ENCODE assay signal across 13 mouse cellular contexts in the genomic region with DNA sequence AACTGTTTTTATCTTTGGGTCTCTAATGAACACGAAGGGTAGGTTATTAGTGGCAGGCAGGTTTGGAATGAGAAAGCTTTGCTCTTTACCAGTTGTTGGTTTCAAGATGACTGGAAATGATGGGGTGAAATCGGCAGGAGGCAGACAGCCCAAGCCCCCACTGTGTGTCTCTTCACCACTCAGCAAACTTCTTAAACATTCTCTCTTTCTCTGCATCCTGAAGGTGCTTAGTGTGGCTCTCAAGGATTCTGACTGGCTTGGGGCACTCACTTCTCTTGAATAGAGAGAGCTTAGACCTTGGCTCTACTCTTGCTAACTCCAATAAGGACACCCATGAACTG. TPM values are rescaled to one million over a fixed set of nuclear protein-coding genes. Genes with fewer than 3 reads are reported as not detected.
A peak's percentile ranks its signal among the peaks of the same experiment; 100 is the strongest.
DNase-seq lines count a peak whose midpoint lies in the region; ATAC-seq and TF ChIP-seq lines count a peak whose summit lies in the region.
"Had no signal": no experiment of that assay in that cellular context is flagged by ENCODE, and none has a peak within 500 bp of the region (broad histone marks: within the 10 kb centered on the region; RNA-seq: fewer than 3 reads in every experiment).

No protein-coding gene starts in this region.

- no peak for TF ChIP-seq CTCF in testis, adult 2 months (IDR thresholded peaks at IDR 0.05; ENCODE audit: control insufficient read depth, insufficient read depth, insufficient replicate concordance, low read depth, low read length)

- H3K4me2 ChIP-seq in kidney, embryonic 15.5 days: peak overlapping the region; percentile 2; the same call in 1 of the 2 replicates
- H3K4me2 ChIP-seq in kidney, embryonic 16.5 days (replicated peaks; ENCODE audit: low read depth, low read length): no peak overlapping the region
- H3K4me2 ChIP-seq in liver, embryonic 12.5 days: peak overlapping the region; percentile 68
- H3K4me2 ChIP-seq: hindbrain, embryonic 12.5 days; intestine, embryonic 15.5 days; neural tube, embryonic 13.5 days had no signal

- 0 out of 2 replicates have a peak, but pooled peaks cover 4% of the 10 kb centered on the region for H3K4me1 ChIP-seq in kidney, embryonic 15.5 days
- H3K4me1 ChIP-seq in kidney, embryonic 16.5 days (ENCODE audit: insufficient read depth, low read length): no peaks in the 10 kb centered on the region
- peaks cover 2% of the 10 kb centered on the region; the same call in 1 of the 2 replicates for H3K4me1 ChIP-seq in testis, adult 2 months (ENCODE audit: control insufficient read depth, insufficient read depth, low read length)
- peaks cover 34% of the 10 kb centered on the region for H3K4me1 ChIP-seq in liver, embryonic 12.5 days
- H3K4me1 ChIP-seq: intestine, embryonic 15.5 days had no signal

- no peak overlapping the region for H3K4me3 ChIP-seq in kidney, embryonic 15.5 days (replicated peaks)
- no peak overlapping the region for H3K4me3 ChIP-seq in kidney, embryonic 16.5 days (ENCODE audit: low read length)
- peak overlapping the region; percentile 48 for H3K4me3 ChIP-seq in testis, adult 2 months (ENCODE audit: control insufficient read depth, low read depth, low read length)
- H3K4me3 ChIP-seq in liver, embryonic 12.5 days: peak overlapping the region; percentile 52
- H3K4me3 ChIP-seq: forebrain, embryonic 10.5 days; hindbrain, embryonic 12.5 days; intestine, embryonic 15.5 days; neural tube, embryonic 13.5 days had no signal

- H3K27me3 ChIP-seq in kidney, embryonic 15.5 days: 0 out of 2 replicates have a peak, but pooled peaks cover 5% of the 10 kb centered on the region
- H3K27me3 ChIP-seq in kidney, embryonic 16.5 days (ENCODE audit: insufficient read depth, low read length): no peaks in the 10 kb centered on the region
- no peaks in the 10 kb centered on the region for H3K27me3 ChIP-seq in testis, adult 2 months (ENCODE audit: control insufficient read depth, insufficient read depth, low read length)
- no peaks in the 10 kb centered on the region; the same call in 1 of the 2 replicates for H3K27me3 ChIP-seq in liver, embryonic 12.5 days (replicated peaks)
- H3K27me3 ChIP-seq: hindbrain, embryonic 12.5 days; intestine, embryonic 15.5 days; neural tube, embryonic 13.5 days had no signal

- ATAC-seq in kidney, embryonic 15.5 days (replicated peaks; ENCODE audit: low FRiP score): no peak
- ATAC-seq in kidney, embryonic 16.5 days (ENCODE audit: low FRiP score, low TSS enrichment): no peak
- ATAC-seq in liver, embryonic 12.5 days: no peak
- no peak for ATAC-seq in megakaryocyte-erythroid progenitor cell, adult 5-6 weeks (replicated peaks; ENCODE audit: low FRiP score, low TSS enrichment, poor library complexity, severe bottlenecking)
- no peak for ATAC-seq in activated CD4-positive, CD25-positive, alpha-beta regulatory T cell, adult 4 months
- ATAC-seq: intestine, embryonic 15.5 days had no signal

- TF ChIP-seq POLR2A in testis, adult 2 months (IDR thresholded peaks at IDR 0.05; ENCODE audit: control insufficient read depth, low read depth, low read length): no peak

- DNase-seq in testis, postnatal 10 days (ENCODE audit: low spot score): no peak
- DNase-seq: cerebellum, adult 9-11 months; left cerebral cortex, postnatal 4 days had no signal

- H3K27ac ChIP-seq in kidney, embryonic 15.5 days: no peak overlapping the region
- no peak overlapping the region for H3K27ac ChIP-seq in kidney, embryonic 16.5 days (ENCODE audit: low read length)
- H3K27ac ChIP-seq in testis, adult 2 months (ENCODE audit: control insufficient read depth, insufficient read depth, low read depth, low read length): no peak overlapping the region
- no peak overlapping the region for H3K27ac ChIP-seq in liver, embryonic 12.5 days
- H3K27ac ChIP-seq: forebrain, embryonic 10.5 days; hindbrain, embryonic 12.5 days; intestine, embryonic 15.5 days; neural tube, embryonic 13.5 days had no signal

- WGBS in kidney, embryonic 15.5 days: 76% methylated on average over 2 of the region's 2 CpGs
- 70% methylated on average over 2 of the region's 2 CpGs for WGBS in kidney, embryonic 16.5 days
- 37% methylated on average over 2 of the region's 2 CpGs for WGBS in liver, embryonic 12.5 days (ENCODE audit: insufficient replicate concordance)

- H3K36me3 ChIP-seq in kidney, embryonic 15.5 days: no peaks in the 10 kb centered on the region
- no peaks in the 10 kb centered on the region for H3K36me3 ChIP-seq in kidney, embryonic 16.5 days (ENCODE audit: insufficient read depth, low read length)
- no peaks in the 10 kb centered on the region for H3K36me3 ChIP-seq in testis, adult 2 months (ENCODE audit: control insufficient read depth, insufficient read depth, low read length)
- H3K36me3 ChIP-seq in liver, embryonic 12.5 days: no peaks in the 10 kb centered on the region
- H3K36me3 ChIP-seq: forebrain, embryonic 10.5 days; hindbrain, embryonic 12.5 days; intestine, embryonic 15.5 days; neural tube, embryonic 13.5 days had no signal

- H3K9me3 ChIP-seq in kidney, embryonic 15.5 days (replicated peaks): no peaks in the 10 kb centered on the region
- no peaks in the 10 kb centered on the region for H3K9me3 ChIP-seq in kidney, embryonic 16.5 days (ENCODE audit: low read length)
- H3K9me3 ChIP-seq in liver, embryonic 12.5 days (replicated peaks): no peaks in the 10 kb centered on the region
- H3K9me3 ChIP-seq: forebrain, embryonic 10.5 days; hindbrain, embryonic 12.5 days; intestine, embryonic 15.5 days; neural tube, embryonic 13.5 days had no signal

- no peak overlapping the region for H3K9ac ChIP-seq in kidney, embryonic 15.5 days
- H3K9ac ChIP-seq in kidney, embryonic 16.5 days (replicated peaks; ENCODE audit: low read length): no peak overlapping the region
- no peak overlapping the region for H3K9ac ChIP-seq in liver, embryonic 12.5 days
- H3K9ac ChIP-seq: hindbrain, embryonic 12.5 days; intestine, embryonic 15.5 days; neural tube, embryonic 13.5 days had no signal

RNA-seq across cellular contexts. Expression of a gene that starts 0.4 kb away (rescaled TPM):
- polyA plus RNA-seq in kidney, embryonic 15.5 days (2015; fragmentation: Nextera tagmentation; extraction: Ambion mirVana): 0.15 and 0.29 TPM in 2 replicates
- 0.32 and 0.36 TPM in 2 replicates for polyA plus RNA-seq in kidney, embryonic 16.5 days (2015; fragmentation: Nextera tagmentation; extraction: Ambion mirVana)
- polyA plus RNA-seq in testis, adult 2 months (2012; rRNA removed): 0.26 and 0.31 TPM in 2 replicates
- polyA plus RNA-seq in liver, embryonic 12.5 days (2016; fragmentation: Nextera tagmentation; extraction: Ambion mirVana): 1.1 and 1.4 TPM in 2 replicates
- 0.89 TPM in 1 of 2 replicates, not detected in the other for total RNA-seq in megakaryocyte-erythroid progenitor cell, adult 5-6 weeks (2014; fragmentation: Nextera tagmentation)
- total RNA-seq in megakaryocyte-erythroid progenitor cell, adult 5-6 weeks (2017): not detected in 2 replicates
- 1 to 10 TPM; 7.8 to 9.3 TPM for polyA plus RNA-seq in activated CD4-positive, CD25-positive, alpha-beta regulatory T cell, adult 4 months (2017; shearing (Covaris generic))

RNA-seq across cellular contexts. Expression of a gene that starts 23.5 kb away (rescaled TPM):
- polyA plus RNA-seq in kidney, embryonic 15.5 days (2015; fragmentation: Nextera tagmentation; extraction: Ambion mirVana): 40.3 and 42.7 TPM in 2 replicates
- polyA plus RNA-seq in kidney, embryonic 16.5 days (2015; fragmentation: Nextera tagmentation; extraction: Ambion mirVana): 36.6 and 38.3 TPM in 2 replicates
- 158 and 175 TPM in 2 replicates for polyA plus RNA-seq in testis, adult 2 months (2012; rRNA removed)
- 39.7 and 42.0 TPM in 2 replicates for polyA plus RNA-seq in liver, embryonic 12.5 days (2016; fragmentation: Nextera tagmentation; extraction: Ambion mirVana)
- total RNA-seq in megakaryocyte-erythroid progenitor cell, adult 5-6 weeks (2014; fragmentation: Nextera tagmentation): 25.8 and 32.3 TPM in 2 replicates
- total RNA-seq in megakaryocyte-erythroid progenitor cell, adult 5-6 weeks (2017): 35.5 and 41.8 TPM in 2 replicates
- 10 to 100 TPM; 32.3 to 35.7 TPM for polyA plus RNA-seq in activated CD4-positive, CD25-positive, alpha-beta regulatory T cell, adult 4 months (2017; shearing (Covaris generic))

RNA-seq across cellular contexts. Expression of a gene that starts 23.7 kb away (rescaled TPM):
- 112 TPM in 2 replicates for polyA plus RNA-seq in kidney, embryonic 15.5 days (2015; fragmentation: Nextera tagmentation; extraction: Ambion mirVana)
- polyA plus RNA-seq in kidney, embryonic 16.5 days (2015; fragmentation: Nextera tagmentation; extraction: Ambion mirVana): 112 and 117 TPM in 2 replicates
- polyA plus RNA-seq in testis, adult 2 months (2012; rRNA removed): 74.5 and 87.6 TPM in 2 replicates
- polyA plus RNA-seq in liver, embryonic 12.5 days (2016; fragmentation: Nextera tagmentation; extraction: Ambion mirVana): 173 and 177 TPM in 2 replicates
- 42.7 and 47.4 TPM in 2 replicates for total RNA-seq in megakaryocyte-erythroid progenitor cell, adult 5-6 weeks (2014; fragmentation: Nextera tagmentation)
- total RNA-seq in megakaryocyte-erythroid progenitor cell, adult 5-6 weeks (2017): 43.9 and 73.8 TPM in 2 replicates
- 10 to 100 TPM; 14.6 to 18.4 TPM for polyA plus RNA-seq in activated CD4-positive, CD25-positive, alpha-beta regulatory T cell, adult 4 months (2017; shearing (Covaris generic))

RNA-seq across cellular contexts. Expression of a gene that starts 46.3 kb away (rescaled TPM):
- polyA plus RNA-seq in kidney, embryonic 15.5 days (2015; fragmentation: Nextera tagmentation; extraction: Ambion mirVana): 68.9 and 74.8 TPM in 2 replicates
- 81.2 and 85.3 TPM in 2 replicates for polyA plus RNA-seq in kidney, embryonic 16.5 days (2015; fragmentation: Nextera tagmentation; extraction: Ambion mirVana)
- 21.9 and 22.3 TPM in 2 replicates for polyA plus RNA-seq in testis, adult 2 months (2012; rRNA removed)
- 55.6 and 59.2 TPM in 2 replicates for polyA plus RNA-seq in liver, embryonic 12.5 days (2016; fragmentation: Nextera tagmentation; extraction: Ambion mirVana)
- 38.0 and 65.7 TPM in 2 replicates for total RNA-seq in megakaryocyte-erythroid progenitor cell, adult 5-6 weeks (2014; fragmentation: Nextera tagmentation)
- 132 and 179 TPM in 2 replicates for total RNA-seq in megakaryocyte-erythroid progenitor cell, adult 5-6 weeks (2017)
- 100 to 1,000 TPM in 1 of 2 experiments, 10 to 100 TPM in 1; 99.4 to 120 TPM for polyA plus RNA-seq in activated CD4-positive, CD25-positive, alpha-beta regulatory T cell, adult 4 months (2017; shearing (Covaris generic))

RNA-seq across cellular contexts. Expression of a gene that starts 48.7 kb away (rescaled TPM):
- polyA plus RNA-seq in kidney, embryonic 15.5 days (2015; fragmentation: Nextera tagmentation; extraction: Ambion mirVana): 10.4 and 11.9 TPM in 2 replicates
- polyA plus RNA-seq in kidney, embryonic 16.5 days (2015; fragmentation: Nextera tagmentation; extraction: Ambion mirVana): 12.0 and 12.8 TPM in 2 replicates
- 6.8 and 7.9 TPM in 2 replicates for polyA plus RNA-seq in testis, adult 2 months (2012; rRNA removed)
- 128 and 138 TPM in 2 replicates for polyA plus RNA-seq in liver, embryonic 12.5 days (2016; fragmentation: Nextera tagmentation; extraction: Ambion mirVana)
- 13.8 and 14.4 TPM in 2 replicates for total RNA-seq in megakaryocyte-erythroid progenitor cell, adult 5-6 weeks (2014; fragmentation: Nextera tagmentation)
- 5.2 and 8.7 TPM in 2 replicates for total RNA-seq in megakaryocyte-erythroid progenitor cell, adult 5-6 weeks (2017)
- 10 to 100 TPM in 1 of 2 experiments, 1 to 10 TPM in 1; 8.5 to 10.6 TPM for polyA plus RNA-seq in activated CD4-positive, CD25-positive, alpha-beta regulatory T cell, adult 4 months (2017; shearing (Covaris generic))

Comparison
In these comparisons a context has a peak if more than half of its experiments do, and no peak if none do; other contexts are left out.
1. H3K4me3 ChIP-seq: peak in testis, adult 2 months (single experiment) and liver, embryonic 12.5 days (single experiment); none in kidney, embryonic 15.5 days (single experiment) and kidney, embryonic 16.5 days (single experiment).